Mouse (Mus musculus) hindbrain, embryonic 11.5 days (tissue): ENCODE measurements around the gene Ptprm. TPM values are rescaled to one million over a fixed set of nuclear protein-coding genes. Genes with fewer than 3 reads are reported as not detected.
A peak's percentile ranks its signal among the peaks of the same experiment; 100 is the strongest.

Experiments used
- ATAC-seq: fragments of 200-750 bp; cut with Nextera tagmentation; 2 replicates; pipeline ENCODE4 v1.8.0; 2017; ENCODE audit warnings: mild to moderate bottlenecking, moderate TSS enrichment, moderate library complexity; ENCODE audit not compliant: low FRiP score
- DNase-seq: peaks from one replicate; pipeline ENCODE4 v3.0.0-alpha.2; 2015; ENCODE audit warnings: low spot score
- H3K27ac ChIP-seq: fragments of 300-500 bp; sonication (generic); 2 replicates; pipeline ENCODE4 v1.5.1; 2014; ENCODE audit warnings: mild to moderate bottlenecking, low read depth, low read length
- H3K27me3 ChIP-seq: fragments of 300-500 bp; sonication (generic); 2 replicates; pipeline ENCODE4 v1.6.1; 2014; ENCODE audit warnings: mild to moderate bottlenecking, low read length, moderate library complexity, mixed read lengths; ENCODE audit not compliant: control insufficient read depth, insufficient read depth
- H3K36me3 ChIP-seq: fragments of 300-500 bp; sonication (generic); 2 replicates; pipeline ENCODE4 v1.6.1; 2014; ENCODE audit warnings: mild to moderate bottlenecking, low read length, moderate library complexity, mixed read lengths; ENCODE audit not compliant: control insufficient read depth, insufficient read depth
- H3K4me1 ChIP-seq: fragments of 300-500 bp; sonication (generic); replicated peaks from 2 replicates; pipeline ENCODE4 v1.6.1; 2014; ENCODE audit warnings: low read length, mixed read lengths; ENCODE audit not compliant: control insufficient read depth, insufficient read depth
- H3K4me2 ChIP-seq: fragments of 300-500 bp; sonication (generic); replicated peaks from 2 replicates; pipeline ENCODE4 v1.6.1; 2014; ENCODE audit warnings: mild to moderate bottlenecking, low read depth, low read length
- H3K4me3 ChIP-seq: fragments of 300-500 bp; sonication (generic); 2 replicates; pipeline ENCODE4 v1.5.1; 2014; ENCODE audit warnings: low read depth, low read length
- H3K9ac ChIP-seq: fragments of 300-500 bp; sonication (generic); 2 replicates; pipeline ENCODE4 v1.6.1; 2014; ENCODE audit warnings: low read depth, low read length
- H3K9me3 ChIP-seq: fragments of 300-500 bp; sonication (generic); 2 replicates; pipeline ENCODE4 v1.6.1; 2016; ENCODE audit warnings: low read length; ENCODE audit not compliant: control insufficient read depth
- WGBS: fragments of 180-500 bp; shearing (Covaris S2); extraction: QIAGEN DNeasy Blood & Tissue Kit; methylation state at CpG from one replicate; pipeline ENCODE4 v1.1.7; 2014; 5-methylcytosine and 5-hydroxymethylcytosine counted together
- polyA plus RNA-seq: library from polyadenylated mRNA; unstranded; fragments of >200 nt; fragmentation: Nextera tagmentation; extraction: Ambion mirVana; gene quantifications from 2 replicates; pipeline ENCODE4 v1.2.1, GENCODE M21; 2014

Gene Ptprm
- polyA plus RNA-seq, 1 experiment from 2014 or later, result 11.2 TPM

DNA sequence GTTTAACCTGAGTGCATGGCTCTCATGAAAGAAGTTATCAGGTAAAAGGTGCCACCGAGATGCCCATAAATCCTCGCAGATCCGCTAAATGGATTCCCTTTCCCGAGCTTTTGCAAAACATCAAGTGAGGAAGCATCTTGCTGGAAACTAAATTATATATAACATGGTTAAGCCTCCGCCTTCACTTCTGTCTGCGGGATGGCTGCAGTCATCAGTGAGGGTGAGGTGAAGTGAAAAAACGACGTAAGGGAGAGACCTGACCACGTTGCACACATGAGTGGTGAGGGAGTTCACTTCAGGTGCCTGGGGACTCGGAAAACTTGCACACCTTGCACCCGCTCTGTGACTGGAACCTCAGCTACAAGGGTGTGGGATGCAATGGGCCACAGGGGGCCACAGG is 568.7 kb downstream of the Ptprm start:
- no peak overlapping the region for H3K27ac ChIP-seq
- no peak for ATAC-seq
- H3K4me1 ChIP-seq, result no peaks in the 10 kb centered on the region
- no peak for DNase-seq
- no peaks in the 10 kb centered on the region for H3K27me3 ChIP-seq
- H3K4me2 ChIP-seq, result no peak overlapping the region
- no peak overlapping the region for H3K9ac ChIP-seq
- 90% methylated on average over 11 of the region's 11 CpGs for WGBS
- no peaks in the 10 kb centered on the region for H3K36me3 ChIP-seq
- no peak overlapping the region for H3K4me3 ChIP-seq
- H3K9me3 ChIP-seq, result no peaks in the 10 kb centered on the region

DNA sequence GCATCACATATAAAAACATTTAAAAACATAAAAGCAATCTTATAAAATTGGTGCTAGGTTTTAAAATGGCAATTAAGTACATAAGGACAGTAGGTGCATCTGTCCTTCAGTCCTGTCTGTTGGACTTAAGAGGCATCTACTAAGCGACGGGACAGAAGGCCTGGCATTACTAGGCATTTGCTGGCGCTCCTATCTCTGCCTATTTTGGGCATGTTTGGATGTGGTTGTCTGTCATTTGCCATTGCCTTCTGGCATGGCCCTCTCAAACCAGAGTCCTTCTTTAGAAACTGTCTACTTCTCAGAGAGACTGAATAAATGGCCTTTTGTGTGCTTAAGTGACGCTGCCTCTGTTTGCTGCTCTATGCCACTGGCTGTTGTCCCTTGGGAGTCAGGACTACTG is 570.7 kb downstream of the Ptprm start:
- 71% methylated on average over 4 of the region's 4 CpGs for WGBS
- DNase-seq (no peak), ATAC-seq (no peak)

DNA sequence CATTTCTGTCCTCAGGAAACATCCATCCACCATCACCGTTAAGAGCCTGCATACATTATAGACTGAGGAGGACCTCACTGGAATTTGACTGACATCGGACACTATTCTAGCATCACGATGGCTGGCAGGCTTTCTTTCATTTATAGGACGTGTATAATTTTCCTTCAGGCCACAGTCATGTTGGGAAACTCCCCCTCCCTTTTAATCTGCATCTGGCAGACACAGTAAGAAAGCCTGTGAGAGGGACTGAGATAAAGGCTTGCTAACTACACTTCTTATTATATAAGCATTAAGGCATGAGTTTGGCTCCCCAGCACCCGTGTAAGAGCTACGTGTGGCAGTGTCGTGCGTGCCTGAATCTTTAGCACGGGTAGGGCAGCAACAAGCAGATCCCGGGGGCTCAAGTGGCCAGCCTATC is 571.2 kb downstream of the Ptprm start:
- H3K36me3 ChIP-seq, result no peaks in the 10 kb centered on the region
- H3K9ac ChIP-seq, result no peak overlapping the region
- H3K27me3 ChIP-seq, result no peaks in the 10 kb centered on the region
- no peak overlapping the region for H3K4me3 ChIP-seq
- ATAC-seq, result no peak
- no peak for DNase-seq
- no peak overlapping the region for H3K27ac ChIP-seq
- no peaks in the 10 kb centered on the region for H3K9me3 ChIP-seq
- WGBS, result 73% methylated on average over 10 of the region's 10 CpGs
- H3K4me2 ChIP-seq, result no peak overlapping the region
- no peaks in the 10 kb centered on the region for H3K4me1 ChIP-seq

More for the DNA sequence above, 570.7 kb downstream of the Ptprm start:
- no peak overlapping the region for H3K9ac ChIP-seq
- H3K27me3 ChIP-seq, result no peaks in the 10 kb centered on the region
- no peak overlapping the region for H3K27ac ChIP-seq
- H3K36me3 ChIP-seq, result no peaks in the 10 kb centered on the region
- no peaks in the 10 kb centered on the region for H3K9me3 ChIP-seq
- H3K4me2 ChIP-seq, result no peak overlapping the region
- no peaks in the 10 kb centered on the region for H3K4me1 ChIP-seq
- no peak overlapping the region for H3K4me3 ChIP-seq

DNA sequence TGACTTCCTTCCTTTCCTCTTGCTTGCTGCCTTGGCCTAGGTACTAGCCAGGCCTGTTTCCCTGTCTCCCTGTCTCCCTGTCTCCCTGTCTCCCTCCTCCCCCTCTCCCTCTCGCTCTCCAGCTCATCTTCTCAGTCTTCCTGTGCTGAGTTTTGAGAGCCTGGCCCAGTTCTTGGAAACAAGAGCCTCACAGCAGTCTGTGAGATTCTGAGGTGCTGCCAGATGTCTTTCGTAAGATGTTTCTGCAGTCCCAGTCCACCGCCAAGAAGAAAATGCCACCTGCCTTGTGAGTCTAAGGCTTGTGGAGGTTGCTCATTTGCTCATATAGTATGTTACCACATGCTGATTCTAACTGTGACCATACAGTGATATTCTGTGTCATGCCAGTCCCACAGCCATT is 572.3 kb downstream of the Ptprm start:
- Histone ChIP-seq H3K4me2 (no peak overlapping the region), H3K36me3 (no peaks in the 10 kb centered on the region), H3K9ac (no peak overlapping the region), H3K27me3 (no peaks in the 10 kb centered on the region), H3K27ac (no peak overlapping the region), H3K4me3 (no peak overlapping the region), H3K9me3 (no peaks in the 10 kb centered on the region), H3K4me1 (no peaks in the 10 kb centered on the region)
- DNase-seq (no peak), ATAC-seq (no peak)
- WGBS, result 87% methylated on average over 3 of the region's 3 CpGs

DNA sequence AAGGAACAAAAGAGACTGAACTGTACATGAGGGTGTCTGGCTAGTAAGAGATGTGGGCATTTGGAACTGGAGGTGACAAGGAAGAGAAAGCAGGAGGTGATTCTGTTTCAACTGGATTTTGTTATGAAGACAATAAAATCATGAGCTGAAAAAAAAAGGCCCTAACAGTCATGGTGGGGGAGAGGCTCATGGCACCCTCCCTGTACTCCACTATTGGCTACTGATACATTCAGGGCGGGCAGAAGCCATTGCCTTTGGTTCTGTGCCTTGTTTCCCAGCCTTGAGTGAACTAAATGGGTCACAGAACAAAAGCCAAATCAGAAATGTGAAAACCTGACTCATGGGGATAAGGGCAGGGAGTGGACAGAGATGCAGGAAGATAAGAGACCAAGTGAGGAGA is 575.2 kb downstream of the Ptprm start:
- Histone ChIP-seq H3K4me1 (no peaks in the 10 kb centered on the region), H3K4me2 (no peak overlapping the region), H3K27ac (no peak overlapping the region), H3K36me3 (no peaks in the 10 kb centered on the region), H3K27me3 (no peaks in the 10 kb centered on the region), H3K4me3 (no peak overlapping the region), H3K9ac (no peak overlapping the region), H3K9me3 (no peaks in the 10 kb centered on the region)
- no peak for DNase-seq
- ATAC-seq, result no peak
- WGBS, result 89% methylated on average over 1 of the region's 1 CpGs

DNA sequence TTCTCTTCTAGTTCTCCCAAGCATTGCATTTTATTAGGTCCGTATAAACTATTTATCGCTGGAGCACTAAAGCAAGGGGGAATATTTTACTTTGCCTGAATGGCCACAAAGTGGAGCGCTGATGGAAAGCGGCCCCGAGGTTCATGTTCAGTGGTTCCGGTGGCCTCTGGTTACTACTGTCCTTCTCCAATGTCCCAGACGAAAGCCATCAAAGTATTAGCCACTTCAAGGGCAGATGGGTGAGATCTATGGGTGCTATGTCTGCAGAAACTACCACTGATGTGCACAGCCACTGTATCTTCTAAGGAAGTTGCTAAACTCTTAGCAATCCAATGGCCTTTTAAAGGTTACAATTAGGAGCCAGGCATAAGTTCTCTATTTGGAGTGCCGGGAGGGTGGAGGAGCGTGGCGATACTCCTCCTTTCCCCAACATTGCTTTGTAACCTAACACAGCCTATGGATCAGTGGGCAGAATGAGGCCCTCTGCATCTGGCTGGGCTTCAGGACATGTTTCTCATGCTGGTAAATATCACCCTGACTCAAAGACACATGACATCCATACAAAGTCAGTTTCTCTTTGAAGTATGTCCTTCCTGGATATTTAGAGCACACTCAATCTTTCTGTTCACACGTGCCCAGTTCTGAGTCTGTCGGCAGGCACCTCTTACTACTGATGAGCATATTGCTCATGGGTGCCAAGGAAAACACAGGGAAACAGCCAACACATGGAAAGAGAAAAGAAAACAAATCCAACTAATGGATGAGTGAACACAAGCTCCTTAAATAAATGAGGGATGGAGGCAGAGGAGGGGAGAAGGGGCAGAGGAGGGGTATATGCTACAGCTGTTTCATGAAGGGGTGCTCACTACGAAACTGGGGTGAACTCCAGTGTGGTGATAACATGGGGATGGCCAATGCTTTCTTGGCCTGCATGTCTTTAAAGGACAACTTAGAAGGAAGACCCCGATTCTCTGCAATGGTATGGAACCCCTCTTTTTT is 584.6 kb downstream of the Ptprm start:
- Histone ChIP-seq H3K27ac (no peak overlapping the region), H3K4me3 (no peak overlapping the region), H3K4me1 (0 out of 2 replicates have a peak, but pooled peaks cover 2% of the 10 kb centered on the region), H3K27me3 (no peaks in the 10 kb centered on the region), H3K9ac (no peak overlapping the region), H3K4me2 (no peak overlapping the region), H3K9me3 (no peaks in the 10 kb centered on the region), H3K36me3 (no peaks in the 10 kb centered on the region)
- DNase-seq, result no peak
- ATAC-seq, result no peak
- 91% methylated on average over 14 of the region's 14 CpGs for WGBS

DNA sequence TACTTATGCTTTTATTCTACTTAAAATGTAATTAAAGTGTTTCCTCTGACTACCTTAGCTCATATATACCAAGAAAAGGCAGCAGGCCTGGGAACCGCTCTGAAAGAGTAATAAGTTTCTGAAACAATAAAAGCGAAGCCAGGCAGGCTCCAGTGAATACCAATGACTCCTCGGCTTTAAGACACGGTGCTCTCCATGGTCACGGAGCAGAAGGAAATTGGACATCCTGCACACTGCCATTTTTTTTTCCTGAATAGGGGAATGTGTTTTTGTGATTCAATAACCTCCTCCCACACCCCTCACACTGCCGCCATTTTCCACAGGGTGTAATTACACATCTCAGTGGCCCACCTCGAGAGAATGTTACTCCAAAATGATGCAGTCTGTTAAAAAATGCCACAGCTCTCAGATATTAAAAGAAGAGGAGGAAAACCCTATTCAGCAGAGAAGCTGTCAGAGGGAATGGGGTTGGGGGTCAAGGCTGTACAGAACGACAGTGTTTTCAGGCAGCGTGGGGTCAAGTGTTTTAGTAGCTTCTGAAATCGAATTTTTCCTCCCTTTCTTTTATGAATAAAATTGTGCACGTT is 585.5 kb downstream of the Ptprm start:
- no peak overlapping the region for H3K27ac ChIP-seq
- no peaks in the 10 kb centered on the region for H3K27me3 ChIP-seq
- H3K4me2 ChIP-seq, result no peak overlapping the region
- 44% methylated on average over 11 of the region's 11 CpGs for WGBS
- H3K9ac ChIP-seq, result no peak overlapping the region
- H3K36me3 ChIP-seq, result no peaks in the 10 kb centered on the region
- ATAC-seq (peak; percentile 60; the same call in 1 of the 2 replicates), DNase-seq (no peak)
- no peak overlapping the region for H3K4me3 ChIP-seq
- H3K9me3 ChIP-seq, result no peaks in the 10 kb centered on the region
- H3K4me1 ChIP-seq, result 0 out of 2 replicates have a peak, but pooled peaks cover 2% of the 10 kb centered on the region

DNA sequence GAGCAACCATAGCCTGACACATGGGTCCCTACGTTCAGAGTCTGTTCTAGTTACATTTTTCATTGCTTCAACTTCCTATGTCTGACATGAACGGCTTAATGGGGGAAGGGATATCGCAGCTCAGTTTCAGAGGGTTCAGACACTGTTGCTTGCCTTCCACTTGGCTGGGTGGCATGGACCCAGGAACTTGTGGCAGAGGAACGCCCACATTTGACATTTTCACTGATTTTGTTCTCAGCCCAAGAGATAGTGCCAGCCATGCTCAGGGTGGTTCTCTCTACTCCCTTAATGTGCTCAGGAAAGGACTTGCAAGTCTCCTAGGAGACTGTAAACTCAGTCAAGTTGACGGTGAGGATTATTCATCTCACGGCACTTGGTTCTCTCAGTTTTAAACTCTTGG is 588.1 kb downstream of the Ptprm start:
- Histone ChIP-seq H3K4me3 (no peak overlapping the region), H3K27ac (no peak overlapping the region), H3K36me3 (no peaks in the 10 kb centered on the region), H3K27me3 (no peaks in the 10 kb centered on the region), H3K4me2 (no peak overlapping the region), H3K9ac (no peak overlapping the region), H3K4me1 (peaks cover 2% of the 10 kb centered on the region; the same call in 1 of the 2 replicates), H3K9me3 (no peaks in the 10 kb centered on the region)
- no peak for DNase-seq
- WGBS, result 91% methylated on average over 6 of the region's 6 CpGs
- no peak for ATAC-seq
